Mouse (Mus musculus) testis, adult 2 months (tissue): ENCODE results near the gene Spns3. TPM values are rescaled to one million over a fixed set of nuclear protein-coding genes. Genes with fewer than 3 reads are reported as not detected.

Source experiments
- H3K27ac ChIP-seq: fragments of 200-500 bp; 2 replicates; pipeline ENCODE4 v1.5.1; 2012; ENCODE audit warnings: low read depth, low read length; ENCODE audit not compliant: control insufficient read depth, insufficient read depth
- H3K27me3 ChIP-seq: fragments of 200-500 bp; 2 replicates; pipeline ENCODE4 v1.6.1; 2012; ENCODE audit warnings: mild to moderate bottlenecking, low read length, moderate library complexity; ENCODE audit not compliant: control insufficient read depth, insufficient read depth
- H3K36me3 ChIP-seq: fragments of 200-500 bp; 2 replicates; pipeline ENCODE4 v1.6.1; 2012; ENCODE audit warnings: mild to moderate bottlenecking, low read length; ENCODE audit not compliant: control insufficient read depth, insufficient read depth
- H3K4me1 ChIP-seq: fragments of 200-500 bp; 2 replicates; pipeline ENCODE4 v1.6.1; 2012; ENCODE audit warnings: low read length; ENCODE audit not compliant: control insufficient read depth, insufficient read depth
- H3K4me3 ChIP-seq: fragments of 200-500 bp; 2 replicates; pipeline ENCODE4 v1.5.1; 2012; ENCODE audit warnings: low read depth, mild to moderate bottlenecking, low read length, moderate library complexity, mixed read lengths; ENCODE audit not compliant: control insufficient read depth
- CTCF ChIP-seq: fragments of 200-500 bp; IDR thresholded peaks from 2 replicates; pipeline ENCODE4 v1.5.1; 2012; ENCODE audit warnings: low read depth, mild to moderate bottlenecking, inconsistent platforms, low read length, moderate library complexity; ENCODE audit not compliant: control insufficient read depth, insufficient read depth, insufficient replicate concordance
- POLR2A ChIP-seq: fragments of 200-500 bp; IDR thresholded peaks from 2 replicates; pipeline ENCODE4 v1.6.1; 2012; ENCODE audit warnings: low read depth, mild to moderate bottlenecking, inconsistent platforms, low read length, moderate library complexity; ENCODE audit not compliant: control insufficient read depth
- polyA plus RNA-seq: library from polyadenylated mRNA; depleted of rRNA; stranded (reverse); fragments of >200 nt; gene quantifications from 2 replicates; pipeline ENCODE4 v1.2.3, GENCODE M21; 2012

Gene Spns3
- polyA plus RNA-seq, 1 experiment, result 1.6 TPM

DNA sequence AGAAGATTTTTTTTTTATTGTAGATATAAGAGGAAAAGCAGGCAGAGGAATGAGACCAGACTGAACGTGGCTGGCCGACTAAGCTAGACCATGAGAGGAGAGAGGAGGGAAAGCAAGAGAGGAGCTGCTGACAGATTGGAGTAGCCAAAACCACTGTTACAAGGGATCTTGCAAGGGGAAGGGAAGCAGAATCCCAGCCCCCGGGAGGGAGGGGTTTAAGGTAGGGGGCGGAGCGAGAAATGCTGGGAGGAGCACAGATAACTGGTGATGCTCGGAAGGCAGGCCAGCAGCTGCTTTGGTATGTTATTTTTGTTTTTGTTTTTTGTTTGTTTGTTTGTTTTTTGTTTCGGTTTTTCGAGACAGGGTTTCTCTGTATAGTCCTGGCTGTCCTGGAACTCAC is 18.7 kb upstream of the Spns3 start:
- no peak overlapping the region for H3K27ac ChIP-seq
- H3K27me3 ChIP-seq, result no peaks in the 10 kb centered on the region
- no peaks in the 10 kb centered on the region for H3K36me3 ChIP-seq
- H3K4me1 ChIP-seq, result peaks cover 9% of the 10 kb centered on the region
- no peak for TF ChIP-seq CTCF
- no peak for TF ChIP-seq POLR2A
- H3K4me3 ChIP-seq, result no peak overlapping the region

DNA sequence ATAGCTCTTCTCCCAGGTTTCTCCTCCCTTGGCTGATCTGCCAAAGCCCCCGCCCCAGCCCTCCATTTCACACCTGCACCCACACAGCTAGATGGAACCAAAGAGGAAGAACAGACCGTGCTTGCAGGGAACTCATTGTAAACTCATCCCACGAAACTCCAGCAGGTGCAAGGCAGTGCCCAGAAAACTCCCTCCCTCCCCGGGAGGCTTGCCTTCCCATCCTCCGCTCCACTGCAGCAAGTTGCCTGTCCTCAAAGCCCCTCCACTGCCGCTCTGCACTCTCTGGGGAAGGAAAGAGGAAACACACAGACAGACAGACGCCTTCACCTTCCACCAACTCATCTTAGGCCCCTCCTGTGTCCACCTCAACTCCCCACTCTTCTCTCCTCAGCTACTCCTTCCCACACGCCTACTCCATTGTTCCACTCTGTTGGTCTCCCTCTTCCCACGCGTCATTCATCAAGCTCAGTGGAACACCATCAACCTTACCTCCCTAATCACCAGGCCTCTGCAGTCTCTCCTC is 16.6 kb upstream of the Spns3 start:
- Histone ChIP-seq H3K36me3 (no peaks in the 10 kb centered on the region), H3K27ac (no peak overlapping the region), H3K4me1 (peaks cover 7% of the 10 kb centered on the region), H3K27me3 (no peaks in the 10 kb centered on the region), H3K4me3 (no peak overlapping the region)
- TF ChIP-seq POLR2A (no peak), CTCF (no peak)

DNA sequence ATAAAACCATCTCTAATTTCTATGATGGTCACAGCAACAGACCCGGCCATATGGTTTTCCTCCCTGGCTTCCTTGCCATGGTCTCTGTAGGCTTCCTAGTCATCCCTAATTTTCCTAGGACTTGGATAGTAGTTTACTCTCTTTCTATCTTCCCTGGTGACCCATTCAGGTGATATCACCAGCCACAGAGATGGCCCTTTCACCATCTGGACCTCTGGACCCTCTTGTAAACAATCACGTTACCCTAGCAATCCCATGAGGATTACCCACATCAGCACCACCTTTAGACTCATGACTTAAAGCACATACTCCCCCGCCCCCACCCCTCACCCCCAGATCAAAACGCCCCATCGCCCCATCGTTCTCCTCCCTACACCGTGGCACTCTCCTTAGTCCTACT is 16.0 kb upstream of the Spns3 start:
- TF ChIP-seq POLR2A, result no peak
- no peak for TF ChIP-seq CTCF
- H3K36me3 ChIP-seq, result no peaks in the 10 kb centered on the region
- peaks cover 7% of the 10 kb centered on the region for H3K4me1 ChIP-seq
- no peaks in the 10 kb centered on the region for H3K27me3 ChIP-seq
- H3K27ac ChIP-seq, result no peak overlapping the region
- no peak overlapping the region for H3K4me3 ChIP-seq

- H3K4me3 ChIP-seq, result no peak overlapping the region
- TF ChIP-seq CTCF (no peak), POLR2A (no peak)
Observed at GRCm38 (mm10) chr11:72564232-72564807, 14.0 kb upstream of the Spns3 start.

DNA sequence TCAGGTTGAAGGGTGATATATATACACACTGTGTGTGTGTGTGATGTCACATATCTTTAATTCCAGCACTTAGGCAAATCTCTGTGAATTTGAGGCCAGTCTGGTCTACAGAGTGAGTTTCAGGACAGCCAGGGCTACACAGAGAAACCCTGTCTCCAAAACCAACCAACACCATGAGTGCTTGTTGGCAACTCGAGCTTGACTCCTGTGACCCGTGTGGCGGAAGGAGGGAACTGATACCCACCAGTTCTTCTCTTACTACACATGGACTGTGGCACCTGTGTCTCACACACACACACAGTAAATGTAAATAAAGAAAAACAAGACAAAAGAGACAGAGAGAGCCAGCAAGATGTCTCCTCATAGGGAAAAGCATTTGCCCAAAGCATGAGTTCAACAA is 10.4 kb upstream of the Spns3 start:
- Histone ChIP-seq H3K27ac (no peak overlapping the region), H3K4me3 (no peak overlapping the region), H3K36me3 (no peaks in the 10 kb centered on the region), H3K27me3 (no peaks in the 10 kb centered on the region), H3K4me1 (no peaks in the 10 kb centered on the region)
- no peak for TF ChIP-seq POLR2A
- TF ChIP-seq CTCF, result no peak

More at GRCm38 (mm10) chr11:72564232-72564807, 14.0 kb upstream of the Spns3 start:
- Histone ChIP-seq H3K4me1 (peaks cover 6% of the 10 kb centered on the region), H3K27me3 (no peaks in the 10 kb centered on the region), H3K36me3 (no peaks in the 10 kb centered on the region), H3K27ac (no peak overlapping the region)

- no peak for TF ChIP-seq POLR2A
- no peak for TF ChIP-seq CTCF
- no peak overlapping the region for H3K4me3 ChIP-seq
- H3K27me3 ChIP-seq, result no peaks in the 10 kb centered on the region
- no peaks in the 10 kb centered on the region for H3K4me1 ChIP-seq
- H3K36me3 ChIP-seq, result no peaks in the 10 kb centered on the region
- H3K27ac ChIP-seq, result no peak overlapping the region
Observed at GRCm38 (mm10) chr11:72558155-72558554, 7.8 kb upstream of the Spns3 start.

DNA sequence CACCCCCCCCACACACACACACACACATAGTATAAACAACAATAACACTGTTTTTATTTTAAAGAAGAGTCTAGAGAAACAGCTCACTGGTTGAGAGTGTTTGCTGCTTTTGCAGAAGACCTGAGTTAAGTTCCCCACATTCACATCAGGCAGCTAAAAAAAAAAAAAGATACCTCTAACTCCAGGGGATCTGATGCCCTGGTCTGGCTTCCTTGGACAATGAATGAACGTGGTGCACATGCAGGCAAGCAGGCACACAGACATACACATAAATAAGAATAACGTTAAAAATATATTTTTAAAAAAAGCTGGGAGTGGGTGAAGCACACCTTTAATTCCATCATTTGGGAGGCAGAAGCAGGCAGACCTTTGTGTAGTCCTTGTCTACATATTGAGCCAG is 6.6 kb upstream of the Spns3 start:
- TF ChIP-seq CTCF (no peak), POLR2A (no peak)
- no peaks in the 10 kb centered on the region for H3K27me3 ChIP-seq
- no peak overlapping the region for H3K4me3 ChIP-seq
- H3K36me3 ChIP-seq, result no peaks in the 10 kb centered on the region
- H3K4me1 ChIP-seq, result no peaks in the 10 kb centered on the region
- no peak overlapping the region for H3K27ac ChIP-seq

DNA sequence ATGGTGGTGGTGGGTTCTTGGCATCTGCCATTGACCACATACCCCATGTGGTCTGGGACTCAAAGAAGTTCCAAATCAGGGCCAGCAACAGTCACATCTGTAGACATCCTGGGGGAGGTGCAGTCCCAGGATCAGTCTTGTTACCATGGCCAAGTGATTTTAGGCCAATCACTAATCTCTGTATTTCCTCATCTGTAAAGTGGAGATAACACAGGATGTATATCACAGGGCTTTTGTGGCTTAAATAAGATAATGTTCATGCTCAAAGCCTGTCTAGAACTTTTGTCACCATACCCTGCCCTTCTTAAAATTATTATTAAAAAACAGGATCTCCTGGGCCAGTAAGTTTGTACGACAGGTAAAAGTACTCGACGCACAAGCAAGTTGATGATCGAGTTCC is 6.2 kb upstream of the Spns3 start:
- no peak overlapping the region for H3K4me3 ChIP-seq
- no peaks in the 10 kb centered on the region for H3K27me3 ChIP-seq
- no peaks in the 10 kb centered on the region for H3K4me1 ChIP-seq
- no peak overlapping the region for H3K27ac ChIP-seq
- no peaks in the 10 kb centered on the region for H3K36me3 ChIP-seq
- TF ChIP-seq CTCF, result no peak
- TF ChIP-seq POLR2A, result no peak
